Mouse (Mus musculus): ENCODE data around the gene Setx. TPM values are rescaled to one million over a fixed set of nuclear protein-coding genes. Genes with fewer than 3 reads are reported as not detected.
"Not testable (repeated sequence)": the region's sequence is repeated elsewhere in the genome, so short reads cannot be mapped to it uniquely, and the experiment has no call there.

The Setx gene
- 9.3 and 11.6 TPM in 2 replicates for polyA plus RNA-seq (2014; fragmentation: Nextera tagmentation; extraction: Ambion mirVana)

DNA sequence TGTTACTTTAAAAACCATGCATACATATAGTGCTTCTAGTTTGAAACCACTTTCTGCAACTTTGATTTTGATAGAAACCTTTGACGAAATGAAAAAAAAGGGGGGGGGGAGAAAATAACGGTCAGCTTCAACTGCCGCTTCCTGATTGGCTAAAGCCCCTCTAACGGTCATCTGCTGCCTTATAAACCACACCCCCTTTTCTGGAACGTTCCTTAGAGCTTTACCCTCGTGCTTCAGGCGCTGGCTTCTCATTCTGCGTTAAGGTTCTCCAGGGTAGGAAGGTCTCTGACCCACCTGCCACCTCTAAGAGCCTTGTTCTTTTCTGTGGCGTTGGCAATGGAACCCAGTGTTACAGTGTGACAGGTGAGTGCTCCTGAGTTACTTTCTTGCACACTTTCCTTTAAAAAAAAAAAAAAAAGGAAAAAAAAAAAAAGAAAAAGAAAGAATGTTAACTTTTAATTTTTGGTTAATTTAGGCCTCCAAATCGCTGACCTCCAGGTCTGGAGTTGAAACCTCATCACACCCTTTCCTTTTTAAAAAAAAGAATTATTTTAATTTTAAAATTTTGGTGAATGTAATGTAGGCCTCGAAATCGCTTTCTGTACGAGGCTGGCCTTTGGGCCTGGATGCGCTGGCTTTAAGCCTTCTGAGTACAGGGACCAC, at the start of gene Setx:
Gene Setx (plus strand): TSS at position 275 of the 663 bp plus-strand sequence.
- Histone ChIP-seq H3K4me3 (ENCODE audit: low read depth, low read length) (peak within 1 kb of the TSS; percentile 80), H3K4me2 (ENCODE audit: low read depth, low read length) (peak within 1 kb of the TSS; percentile 77), H3K27ac (replicated peaks; ENCODE audit: low read depth, low read length) (peak within 1 kb of the TSS; percentile 88), H3K9me3 (ENCODE audit: control insufficient read depth, low read length) (no peaks in the 10 kb centered on the region), H3K4me1 (ENCODE audit: control insufficient read depth, insufficient read depth, low read length) (peaks cover 9% of the 10 kb centered on the region), H3K27me3 (replicated peaks; ENCODE audit: control insufficient read depth, insufficient read depth, low read length) (no peaks in the 10 kb centered on the region), H3K36me3 (ENCODE audit: control insufficient read depth, insufficient read depth, low read length) (peaks cover 20% of the 10 kb centered on the region), H3K9ac (ENCODE audit: low read depth, low read length) (peak within 1 kb of the TSS; percentile 87)
- ATAC-seq (ENCODE audit: low read depth) (0 out of 2 replicates have a peak, but pooled peaks have one; percentile 0), DNase-seq (ENCODE audit: low spot score) (no peak)
- WGBS = 65% methylated on average over 14 of the region's 14 CpGs

DNA sequence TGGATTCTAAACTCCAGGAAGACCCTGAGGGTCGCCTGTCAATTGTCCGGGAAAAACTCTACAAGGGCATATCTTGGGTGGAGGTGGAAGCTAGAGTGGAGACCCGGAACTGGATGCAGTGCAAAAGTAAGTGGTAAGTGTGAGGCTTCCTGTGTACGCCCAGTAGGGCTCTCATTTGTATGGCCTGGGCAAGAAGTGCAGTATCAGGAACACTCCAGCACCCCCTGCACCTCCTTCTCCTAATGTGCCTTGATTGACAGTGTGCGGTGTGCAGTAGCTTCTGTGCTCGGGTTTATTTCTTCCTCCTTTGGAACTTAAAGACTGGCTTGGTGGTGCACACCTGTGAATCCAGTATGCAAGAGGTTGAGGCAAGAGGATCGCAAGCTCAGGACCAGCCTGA, 49.3 kb upstream of the Setx start:
- Histone ChIP-seq H3K4me3 (ENCODE audit: low read depth, low read length) (no peak overlapping the region), H3K36me3 (ENCODE audit: control insufficient read depth, insufficient read depth, low read length) (peaks cover 90% of the 10 kb centered on the region), H3K9me3 (ENCODE audit: control insufficient read depth, low read length) (no peaks in the 10 kb centered on the region), H3K27me3 (replicated peaks; ENCODE audit: control insufficient read depth, insufficient read depth, low read length) (no peaks in the 10 kb centered on the region), H3K4me2 (ENCODE audit: low read depth, low read length) (no peak overlapping the region), H3K9ac (ENCODE audit: low read depth, low read length) (no peak overlapping the region), H3K4me1 (ENCODE audit: control insufficient read depth, insufficient read depth, low read length) (no peaks in the 10 kb centered on the region), H3K27ac (replicated peaks; ENCODE audit: low read depth, low read length) (no peak overlapping the region)
- no peak for ATAC-seq (ENCODE audit: low read depth)
- no peak for DNase-seq (ENCODE audit: low spot score)
- 92% methylated on average over 7 of the region's 7 CpGs for WGBS

DNA sequence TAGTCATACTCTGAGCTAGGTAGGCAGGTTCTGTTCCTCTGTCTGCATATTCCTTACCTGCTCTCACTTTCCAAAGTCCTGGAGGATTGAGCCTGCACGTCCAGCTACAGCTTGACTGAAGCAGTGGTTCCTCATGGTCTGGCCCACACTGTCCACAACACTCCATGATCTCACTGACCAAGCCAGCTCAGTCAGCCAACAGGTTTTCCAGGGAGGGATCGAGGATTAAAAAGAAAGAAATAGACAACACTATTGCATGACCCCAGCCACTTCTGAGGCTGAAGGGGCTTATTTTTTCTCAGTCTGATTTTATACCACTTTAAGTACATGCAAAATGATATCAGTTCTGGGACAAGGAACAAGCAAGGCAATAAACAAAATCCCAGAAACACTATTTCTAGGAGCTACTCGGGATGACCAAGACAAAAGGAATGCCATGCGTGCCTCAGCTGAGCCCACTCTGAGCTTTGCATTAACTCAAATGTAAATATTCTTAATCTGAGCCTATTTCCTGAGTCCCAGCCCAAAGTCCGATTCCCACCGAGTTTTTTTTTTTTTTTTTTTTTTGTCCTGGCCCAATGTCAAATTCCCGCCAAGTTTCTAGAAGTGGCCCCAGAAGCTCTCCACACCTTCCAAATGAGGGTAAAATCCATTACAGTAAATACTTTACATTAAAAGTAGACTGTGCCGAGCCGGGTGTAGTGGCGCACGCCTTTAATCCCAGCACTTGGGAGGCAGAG, 48.5 kb upstream of the Setx start:
- Histone ChIP-seq H3K36me3 (ENCODE audit: control insufficient read depth, insufficient read depth, low read length) (peaks cover 91% of the 10 kb centered on the region), H3K4me1 (ENCODE audit: control insufficient read depth, insufficient read depth, low read length) (no peaks in the 10 kb centered on the region), H3K27ac (replicated peaks; ENCODE audit: low read depth, low read length) (no peak overlapping the region), H3K9me3 (ENCODE audit: control insufficient read depth, low read length) (no peaks in the 10 kb centered on the region), H3K9ac (ENCODE audit: low read depth, low read length) (no peak overlapping the region), H3K4me2 (ENCODE audit: low read depth, low read length) (no peak overlapping the region), H3K4me3 (ENCODE audit: low read depth, low read length) (no peak overlapping the region), H3K27me3 (replicated peaks; ENCODE audit: control insufficient read depth, insufficient read depth, low read length) (no peaks in the 10 kb centered on the region)
- ATAC-seq (ENCODE audit: low read depth) (no peak), DNase-seq (ENCODE audit: low spot score) (no peak)
- 90% methylated on average over 11 of the region's 11 CpGs for WGBS

DNA sequence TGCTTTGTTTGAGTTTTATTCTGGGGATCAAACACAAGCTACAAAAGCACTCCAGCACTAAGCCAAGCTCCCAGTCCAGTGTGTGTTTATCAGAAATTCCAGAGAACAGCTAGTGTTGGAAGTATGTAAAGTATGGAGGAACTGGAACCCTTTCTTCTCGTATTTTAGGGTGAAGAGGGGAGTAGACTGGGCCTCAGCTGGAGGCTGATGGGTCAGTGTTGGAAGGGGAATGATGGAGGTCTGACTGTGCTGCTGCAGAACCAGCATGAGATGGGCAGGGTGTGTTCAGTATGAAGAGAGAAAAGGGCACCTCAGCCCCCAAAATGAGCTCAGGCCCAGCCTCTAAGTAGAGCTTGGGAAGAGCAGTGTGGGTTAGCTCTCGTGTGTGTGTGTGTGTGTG, 47.8 kb upstream of the Setx start:
- DNase-seq (ENCODE audit: low spot score) = no peak
- Histone ChIP-seq H3K4me1 (ENCODE audit: control insufficient read depth, insufficient read depth, low read length) (no peaks in the 10 kb centered on the region), H3K9me3 (ENCODE audit: control insufficient read depth, low read length) (no peaks in the 10 kb centered on the region), H3K9ac (ENCODE audit: low read depth, low read length) (no peak overlapping the region), H3K4me2 (ENCODE audit: low read depth, low read length) (no peak overlapping the region), H3K27me3 (replicated peaks; ENCODE audit: control insufficient read depth, insufficient read depth, low read length) (no peaks in the 10 kb centered on the region), H3K27ac (replicated peaks; ENCODE audit: low read depth, low read length) (no peak overlapping the region), H3K36me3 (ENCODE audit: control insufficient read depth, insufficient read depth, low read length) (peaks cover 91% of the 10 kb centered on the region), H3K4me3 (ENCODE audit: low read depth, low read length) (no peak overlapping the region)
- no peak for ATAC-seq (ENCODE audit: low read depth)
- WGBS = 83% methylated on average over 2 of the region's 2 CpGs

DNA sequence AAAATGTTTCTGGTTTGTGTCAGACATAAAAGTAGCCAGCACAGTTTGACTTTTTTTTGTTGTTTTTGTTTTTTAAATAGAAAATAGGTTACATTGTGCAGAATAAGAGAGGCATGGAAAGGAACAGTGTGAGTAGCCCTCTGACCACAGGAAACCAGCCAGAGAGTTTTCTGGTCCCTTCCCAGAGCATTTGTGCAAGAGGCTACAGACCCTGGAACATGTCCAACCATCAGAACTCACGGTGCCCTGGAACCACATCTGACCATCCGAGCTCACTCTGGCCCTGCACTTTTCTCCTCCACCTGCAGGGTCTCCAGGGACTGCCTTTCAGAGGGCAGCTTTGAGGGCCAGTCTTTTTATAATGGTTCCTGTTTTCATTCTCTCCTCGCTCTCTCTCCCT, 42.0 kb upstream of the Setx start:
- WGBS = 67% methylated on average over 3 of the region's 3 CpGs
- Histone ChIP-seq H3K9me3 (ENCODE audit: control insufficient read depth, low read length) (no peaks in the 10 kb centered on the region), H3K4me1 (ENCODE audit: control insufficient read depth, insufficient read depth, low read length) (no peaks in the 10 kb centered on the region), H3K36me3 (ENCODE audit: control insufficient read depth, insufficient read depth, low read length) (peaks cover 88% of the 10 kb centered on the region), H3K4me3 (ENCODE audit: low read depth, low read length) (no peak overlapping the region), H3K27ac (replicated peaks; ENCODE audit: low read depth, low read length) (no peak overlapping the region), H3K9ac (ENCODE audit: low read depth, low read length) (no peak overlapping the region), H3K27me3 (replicated peaks; ENCODE audit: control insufficient read depth, insufficient read depth, low read length) (no peaks in the 10 kb centered on the region), H3K4me2 (ENCODE audit: low read depth, low read length) (no peak overlapping the region)
- ATAC-seq (ENCODE audit: low read depth) = no peak
- no peak for DNase-seq (ENCODE audit: low spot score)

DNA sequence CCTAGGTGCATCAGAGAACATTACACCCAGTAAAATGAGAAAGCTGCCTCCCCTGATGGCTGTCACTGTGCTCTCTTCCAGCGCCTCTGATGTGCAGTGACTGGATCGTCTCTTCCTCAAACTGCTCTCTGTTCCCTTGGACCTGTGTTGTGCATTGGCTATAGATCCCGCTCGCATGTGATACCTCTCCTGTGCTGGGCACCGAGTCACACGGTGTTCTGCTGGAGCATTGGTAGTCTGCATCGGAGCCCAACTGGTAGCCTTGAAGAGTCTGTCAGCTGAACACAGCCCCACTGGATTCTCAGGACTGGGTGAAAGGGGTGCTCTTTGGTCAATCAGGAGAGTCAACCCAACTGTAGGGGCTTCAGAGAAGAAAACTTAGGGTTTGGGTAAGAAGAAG, 38.0 kb upstream of the Setx start:
- Histone ChIP-seq H3K4me3 (ENCODE audit: low read depth, low read length) (no peak overlapping the region), H3K36me3 (ENCODE audit: control insufficient read depth, insufficient read depth, low read length) (peaks cover 59% of the 10 kb centered on the region), H3K27me3 (replicated peaks; ENCODE audit: control insufficient read depth, insufficient read depth, low read length) (no peaks in the 10 kb centered on the region), H3K27ac (replicated peaks; ENCODE audit: low read depth, low read length) (no peak overlapping the region), H3K4me2 (ENCODE audit: low read depth, low read length) (no peak overlapping the region), H3K9ac (ENCODE audit: low read depth, low read length) (no peak overlapping the region), H3K4me1 (ENCODE audit: control insufficient read depth, insufficient read depth, low read length) (no peaks in the 10 kb centered on the region), H3K9me3 (ENCODE audit: control insufficient read depth, low read length) (no peaks in the 10 kb centered on the region)
- DNase-seq (ENCODE audit: low spot score) (no peak), ATAC-seq (ENCODE audit: low read depth) (no peak)
- 94% methylated on average over 7 of the region's 7 CpGs for WGBS

DNA sequence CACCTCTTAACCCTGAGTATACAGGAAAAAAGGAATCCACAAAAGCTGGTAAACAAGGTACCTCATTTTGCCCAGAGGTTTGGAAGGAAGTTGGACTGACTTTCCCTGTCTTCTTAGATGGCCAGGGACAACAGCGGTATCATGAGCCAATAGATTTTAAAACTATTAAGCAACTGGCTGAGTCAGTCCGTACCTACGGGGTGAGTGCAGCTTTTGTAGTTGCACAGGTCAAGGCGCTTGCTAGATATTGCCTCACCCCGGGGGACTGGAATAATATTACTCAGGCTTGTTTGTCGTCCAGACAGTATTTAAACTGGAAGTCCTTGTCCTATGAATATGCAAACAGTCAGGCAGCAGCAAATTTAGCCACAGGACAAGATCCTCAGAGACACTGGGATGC, 34.7 kb upstream of the Setx start:
- H3K27me3 ChIP-seq (replicated peaks; ENCODE audit: control insufficient read depth, insufficient read depth, low read length); H3K4me3 ChIP-seq (ENCODE audit: low read depth, low read length); H3K9me3 ChIP-seq (ENCODE audit: control insufficient read depth, low read length); H3K4me1 ChIP-seq (ENCODE audit: control insufficient read depth, insufficient read depth, low read length); H3K27ac ChIP-seq (replicated peaks; ENCODE audit: low read depth, low read length); ATAC-seq (ENCODE audit: low read depth); H3K9ac ChIP-seq (ENCODE audit: low read depth, low read length); DNase-seq (ENCODE audit: low spot score); H3K4me2 ChIP-seq (ENCODE audit: low read depth, low read length): not testable (repeated sequence)
- 78% methylated on average over 6 of the region's 6 CpGs for WGBS
- H3K36me3 ChIP-seq (ENCODE audit: control insufficient read depth, insufficient read depth, low read length) = peaks cover 27% of the 10 kb centered on the region

DNA sequence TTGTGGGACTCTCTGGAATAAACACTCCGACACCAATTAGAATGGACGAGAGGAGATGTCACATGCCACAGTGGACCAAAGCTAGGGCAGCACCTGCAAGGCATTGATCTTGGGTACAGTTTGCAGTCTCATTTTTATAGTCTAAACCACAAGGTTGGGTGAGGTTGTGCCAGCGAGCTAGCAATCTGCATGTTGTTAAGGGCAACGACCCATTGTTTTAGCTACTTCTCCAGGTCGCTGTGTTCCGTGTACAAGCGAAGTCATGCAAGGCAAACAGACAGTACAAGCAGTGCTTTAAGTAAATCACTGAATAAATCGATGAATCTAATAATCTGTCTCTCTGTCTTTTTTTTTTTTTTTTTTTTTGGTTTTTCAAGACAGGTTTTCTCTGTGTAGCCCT, 28.3 kb upstream of the Setx start:
- no peak overlapping the region for H3K9ac ChIP-seq (ENCODE audit: low read depth, low read length)
- ATAC-seq (ENCODE audit: low read depth) (no peak), DNase-seq (ENCODE audit: low spot score) (no peak)
- no peak overlapping the region for H3K4me3 ChIP-seq (ENCODE audit: low read depth, low read length)
- H3K4me1 ChIP-seq (ENCODE audit: control insufficient read depth, insufficient read depth, low read length) = no peaks in the 10 kb centered on the region
- H3K4me2 ChIP-seq (ENCODE audit: low read depth, low read length) = no peak overlapping the region
- no peaks in the 10 kb centered on the region for H3K27me3 ChIP-seq (replicated peaks; ENCODE audit: control insufficient read depth, insufficient read depth, low read length)
- no peaks in the 10 kb centered on the region for H3K9me3 ChIP-seq (ENCODE audit: control insufficient read depth, low read length)
- no peaks in the 10 kb centered on the region for H3K36me3 ChIP-seq (ENCODE audit: control insufficient read depth, insufficient read depth, low read length)
- no peak overlapping the region for H3K27ac ChIP-seq (replicated peaks; ENCODE audit: low read depth, low read length)
- WGBS = 89% methylated on average over 8 of the region's 8 CpGs

DNA sequence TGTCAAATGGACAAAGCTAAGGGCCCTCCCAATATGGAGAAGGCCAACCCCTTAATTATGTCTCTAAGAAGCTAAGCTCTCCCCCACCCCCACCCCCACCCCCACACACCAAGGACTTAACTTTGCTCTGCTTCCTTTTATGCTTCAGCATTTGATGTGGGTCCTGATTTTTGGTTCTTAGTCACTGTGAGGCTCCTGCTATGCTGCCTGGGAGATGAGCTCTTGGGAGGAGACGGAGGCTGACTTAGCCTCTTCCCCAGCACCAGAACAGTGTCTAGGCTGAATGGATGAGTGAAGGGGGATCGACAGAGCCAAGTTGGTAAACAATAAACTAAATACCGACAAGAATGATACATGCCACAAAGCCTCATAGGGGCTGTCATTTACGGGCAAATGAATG, 27.2 kb upstream of the Setx start:
- 69% methylated on average over 4 of the region's 4 CpGs for WGBS
- Histone ChIP-seq H3K36me3 (ENCODE audit: control insufficient read depth, insufficient read depth, low read length) (no peaks in the 10 kb centered on the region), H3K4me2 (ENCODE audit: low read depth, low read length) (no peak overlapping the region), H3K4me3 (ENCODE audit: low read depth, low read length) (no peak overlapping the region), H3K4me1 (ENCODE audit: control insufficient read depth, insufficient read depth, low read length) (no peaks in the 10 kb centered on the region), H3K27me3 (replicated peaks; ENCODE audit: control insufficient read depth, insufficient read depth, low read length) (no peaks in the 10 kb centered on the region), H3K9ac (ENCODE audit: low read depth, low read length) (no peak overlapping the region), H3K27ac (replicated peaks; ENCODE audit: low read depth, low read length) (no peak overlapping the region), H3K9me3 (ENCODE audit: control insufficient read depth, low read length) (no peaks in the 10 kb centered on the region)
- ATAC-seq (ENCODE audit: low read depth) (no peak), DNase-seq (ENCODE audit: low spot score) (no peak)

All from embryonic facial prominence, embryonic 14.5 days (tissue).